Mouse (Mus musculus): ENCODE measurements around the gene Eme2.
"Not testable (repeated sequence)": the region's sequence is repeated elsewhere in the genome, so short reads cannot be mapped to it uniquely, and the experiment has no call there.

Gene Eme2

DNA sequence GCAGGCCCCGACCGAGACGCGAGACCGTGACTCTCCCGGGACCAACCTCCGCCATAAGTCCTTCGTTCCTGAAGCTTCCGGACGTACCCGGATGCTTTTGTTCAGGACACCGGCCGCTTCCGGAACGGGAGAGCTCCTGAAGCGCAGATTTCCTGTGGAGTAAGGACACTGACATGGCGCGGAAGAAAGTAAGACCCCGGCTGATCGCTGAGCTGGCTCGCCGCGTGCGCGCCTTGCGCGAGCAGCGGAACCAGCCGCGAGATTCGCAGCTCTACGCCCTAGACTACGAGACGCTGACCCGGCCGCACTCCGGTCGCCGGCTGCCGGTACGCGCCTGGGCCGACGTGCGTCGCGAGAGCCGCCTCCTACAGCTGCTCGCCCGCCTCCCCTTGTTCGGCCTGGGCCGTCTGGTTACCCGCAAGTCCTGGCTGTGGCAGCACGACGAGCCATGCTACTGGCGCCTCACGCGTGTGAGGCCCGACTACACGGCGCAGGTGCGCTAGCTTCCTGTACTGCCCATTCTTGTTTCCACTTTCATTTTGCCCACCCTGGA is at the start of gene Eme2, which contains the start of gene Mrps34:
TSS of gene Eme2 (minus strand) at position 93 of the 553 bp plus-strand sequence.
TSS of gene Mrps34 (plus strand) at position 122 of the 553 bp plus-strand sequence.
- peak; percentile 79 to 84 for DNase-seq (ENCODE audit: low spot score in 2 of 2)

- not testable (repeated sequence) for DNase-seq (ENCODE audit: low spot score in 2 of 2)
Observed at GRCm38 (mm10) chr17:24943589-24943988, 48.7 kb upstream of the Eme2 start.

GRCm38 (mm10) chr17:24943036-24943435 is 48.1 kb upstream of the Eme2 start:
- no peak for DNase-seq (ENCODE audit: low spot score in 2 of 2)

GRCm38 (mm10) chr17:24942453-24942852 is 47.6 kb upstream of the Eme2 start:
- peak; percentile 22 to 35 for DNase-seq (ENCODE audit: low spot score in 2 of 2)

DNA sequence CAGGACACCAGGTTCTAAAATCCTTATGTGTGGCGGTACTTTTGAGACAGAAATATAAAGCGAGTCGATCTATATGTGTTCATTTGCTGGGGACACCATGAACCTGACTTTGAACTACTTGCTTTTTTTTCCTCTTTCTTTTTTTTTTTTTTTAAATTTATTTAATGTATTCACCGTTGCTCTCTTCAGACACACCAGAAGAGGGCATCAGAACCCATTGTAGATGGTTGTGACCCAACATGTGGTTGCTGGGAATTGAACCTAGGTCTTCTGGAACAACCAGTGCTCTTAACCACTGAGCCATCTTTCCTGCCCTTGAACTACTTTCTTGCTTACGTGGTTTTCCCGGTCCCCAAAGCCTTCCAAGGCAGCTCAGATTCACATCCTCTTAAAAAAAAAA is 42.4 kb upstream of the Eme2 start:
- DNase-seq (ENCODE audit: low spot score in 2 of 2): no peak

GRCm38 (mm10) chr17:24936259-24937237 is 41.7 kb upstream of the Eme2 start, which contains the start of gene Mapk8ip3:
Mapk8ip3 (minus strand) TSS chr17:24936977.
- DNase-seq (ENCODE audit: low spot score in 2 of 2): peak; percentile 96

DNA sequence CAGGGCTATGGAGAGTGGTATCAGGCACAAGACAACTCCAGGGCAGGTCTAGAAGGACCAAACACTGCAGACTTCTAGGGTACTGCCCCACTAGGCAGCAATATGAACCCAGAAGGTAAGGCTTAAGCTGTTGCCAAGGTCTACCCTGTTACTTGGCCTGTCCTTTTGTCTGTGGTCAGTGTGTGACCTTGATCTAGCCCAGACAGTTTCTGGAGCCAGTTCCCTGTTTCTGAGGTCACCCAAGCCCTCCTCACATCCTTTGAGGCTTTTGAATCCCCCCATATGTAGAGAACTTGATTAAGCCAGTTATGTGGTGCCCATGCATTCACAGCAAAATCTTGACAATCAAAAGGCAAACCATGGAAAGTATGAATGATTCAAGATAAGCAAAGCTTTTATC is 40.8 kb upstream of the Eme2 start:
- DNase-seq (ENCODE audit: low spot score in 2 of 2): no peak

- no peak for DNase-seq (ENCODE audit: low spot score in 2 of 2)
Observed at GRCm38 (mm10) chr17:24934926-24935325, 40.0 kb upstream of the Eme2 start.

DNA sequence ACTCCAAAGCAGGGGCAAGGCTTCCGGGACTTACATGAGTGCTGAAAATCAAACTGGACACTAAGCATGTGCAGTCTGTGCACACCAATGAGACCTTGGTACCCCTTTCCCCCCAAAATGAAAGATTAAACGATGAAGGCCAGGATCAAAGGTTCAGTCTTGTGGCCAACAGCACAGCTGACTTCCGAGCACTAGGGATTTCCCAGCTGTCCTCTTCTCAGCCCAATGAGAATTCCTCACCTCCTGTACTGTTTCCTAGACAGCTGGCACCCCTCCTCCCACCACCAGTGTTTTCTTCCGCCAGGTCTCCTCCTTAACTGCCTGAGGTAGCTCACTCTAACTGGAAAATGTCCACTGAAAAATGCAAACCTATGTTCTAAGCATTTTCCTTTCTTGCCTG is 38.3 kb upstream of the Eme2 start:
- DNase-seq (ENCODE audit: low spot score in 2 of 2): no peak

DNA sequence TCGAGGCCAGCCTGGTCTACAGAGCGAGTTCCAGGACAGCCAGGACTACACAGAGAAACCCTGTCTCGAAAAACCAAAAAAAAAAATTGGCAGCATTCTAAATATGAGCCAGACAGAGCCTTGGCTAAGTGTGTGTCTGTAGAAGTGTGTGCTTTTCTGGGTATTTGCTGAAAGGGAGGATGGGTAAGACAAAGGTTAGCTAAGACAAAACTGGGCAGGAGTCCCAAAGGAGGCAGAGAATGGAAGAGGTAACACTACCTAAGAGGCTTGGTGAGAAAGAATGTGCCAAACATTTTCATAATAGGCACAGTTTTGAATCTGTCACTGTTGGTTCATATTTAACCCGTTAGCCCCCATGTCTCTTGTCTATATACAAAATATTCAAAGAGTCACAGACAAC is 37.5 kb upstream of the Eme2 start:
- DNase-seq (ENCODE audit: low spot score in 2 of 2): no peak

DNA sequence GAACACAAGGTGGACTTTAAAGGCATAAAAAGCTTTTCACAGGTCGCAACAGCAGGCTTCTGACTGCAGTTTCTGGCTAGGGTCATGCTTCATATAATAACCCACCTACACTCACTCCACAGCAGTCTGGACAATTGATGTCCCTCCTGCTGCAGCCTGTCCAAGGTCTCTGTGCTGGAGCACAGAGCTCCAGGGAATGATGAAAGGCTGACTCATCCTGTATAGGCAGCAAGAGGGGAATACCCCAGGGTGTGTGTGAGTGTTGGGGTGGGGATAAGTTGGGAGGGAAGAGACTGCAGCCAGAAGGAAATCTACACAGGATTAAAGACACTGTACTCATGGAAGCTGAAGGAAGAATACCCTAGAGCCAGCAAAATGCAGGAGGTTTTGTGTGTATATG is 34.6 kb upstream of the Eme2 start:
- no peak for DNase-seq (ENCODE audit: low spot score in 2 of 2)

DNA sequence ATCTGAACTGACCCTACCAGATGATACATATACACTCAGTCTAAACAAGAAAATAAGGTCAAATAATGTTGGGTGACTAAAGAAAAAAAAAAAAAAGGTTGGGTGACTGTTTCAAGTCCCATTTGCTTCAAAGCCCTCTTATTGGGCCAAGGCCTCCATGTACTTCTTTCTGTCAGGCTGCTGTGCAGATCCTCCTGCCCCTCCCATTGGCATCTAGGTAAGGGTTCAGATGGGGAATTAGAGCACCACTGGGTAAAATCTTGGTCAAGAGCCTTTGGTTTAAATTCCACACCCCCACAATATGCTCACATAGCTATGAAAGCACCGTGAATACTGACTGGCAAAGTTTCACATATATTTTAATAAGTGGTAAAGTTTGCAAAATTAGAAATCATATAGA is 28.4 kb upstream of the Eme2 start:
- DNase-seq (ENCODE audit: low spot score in 2 of 2): no peak

- no peak for DNase-seq (ENCODE audit: low spot score in 2 of 2)
Observed at GRCm38 (mm10) chr17:24913984-24914383, 19.1 kb upstream of the Eme2 start.

- DNase-seq (ENCODE audit: low spot score in 2 of 2): no peak
Observed at GRCm38 (mm10) chr17:24907591-24907990, 12.7 kb upstream of the Eme2 start.

- DNase-seq (ENCODE audit: low spot score in 2 of 2): no peak
Observed at GRCm38 (mm10) chr17:24903767-24904166, 8.9 kb upstream of the Eme2 start.

DNA sequence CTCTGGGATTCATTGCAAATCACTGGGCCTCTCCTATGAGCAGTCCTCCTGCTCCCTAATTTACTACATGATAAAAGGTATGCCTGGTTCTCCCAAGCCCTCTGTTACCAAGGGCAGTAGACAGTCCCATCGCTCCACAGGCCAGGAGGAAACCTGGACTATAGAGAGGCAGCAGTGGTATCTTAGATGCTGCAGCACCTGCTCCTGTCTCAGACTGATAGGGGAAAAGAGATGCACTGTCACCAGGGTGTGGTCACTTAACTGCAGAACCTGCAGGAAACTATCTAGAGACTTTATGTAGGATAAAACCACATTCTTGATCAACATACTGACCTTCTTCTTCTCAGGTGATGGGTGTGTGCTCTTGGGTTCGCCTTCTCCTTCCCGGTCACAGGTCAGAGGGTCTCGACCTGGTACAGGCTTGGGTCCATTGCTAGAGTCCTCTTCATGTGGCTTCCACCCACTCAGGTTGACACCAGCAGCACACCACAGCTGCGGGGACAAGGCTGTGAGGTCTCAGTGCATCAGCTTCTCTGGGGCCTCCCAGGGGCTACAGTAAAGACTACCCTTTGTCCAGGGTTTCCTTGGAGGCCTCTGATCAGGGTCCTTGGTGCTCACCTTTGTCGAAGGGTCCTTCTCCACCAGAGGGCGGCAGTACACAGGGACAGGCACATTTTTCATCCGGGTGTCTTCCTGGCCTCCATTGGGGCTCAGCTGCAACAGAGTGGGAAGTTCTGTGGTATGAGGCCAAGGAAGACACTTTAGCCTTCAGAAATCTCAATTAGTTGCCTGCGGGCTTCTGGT is 8.0 kb upstream of the Eme2 start:
- DNase-seq (ENCODE audit: low spot score in 2 of 2): no peak

DNA sequence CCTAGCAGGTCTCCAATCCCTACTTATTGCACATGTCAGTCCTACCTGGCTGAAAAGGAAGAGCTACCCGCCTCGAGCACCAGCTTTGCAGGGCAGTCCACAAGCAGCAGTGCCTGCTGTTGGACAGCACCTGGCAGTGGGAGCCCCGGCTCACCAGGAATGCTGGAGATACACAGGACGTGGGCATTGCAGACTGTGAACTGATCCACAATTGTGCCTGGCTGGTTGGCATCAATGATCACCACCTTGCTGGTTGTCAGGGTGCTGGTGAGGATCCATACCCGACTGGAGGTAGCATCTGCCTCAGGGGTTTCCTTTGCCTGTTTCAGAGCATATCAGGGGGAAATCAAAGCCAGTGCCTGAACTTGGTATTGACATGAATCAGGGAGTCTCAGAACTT is 7.2 kb upstream of the Eme2 start:
- no peak for DNase-seq (ENCODE audit: low spot score in 2 of 2)

DNA sequence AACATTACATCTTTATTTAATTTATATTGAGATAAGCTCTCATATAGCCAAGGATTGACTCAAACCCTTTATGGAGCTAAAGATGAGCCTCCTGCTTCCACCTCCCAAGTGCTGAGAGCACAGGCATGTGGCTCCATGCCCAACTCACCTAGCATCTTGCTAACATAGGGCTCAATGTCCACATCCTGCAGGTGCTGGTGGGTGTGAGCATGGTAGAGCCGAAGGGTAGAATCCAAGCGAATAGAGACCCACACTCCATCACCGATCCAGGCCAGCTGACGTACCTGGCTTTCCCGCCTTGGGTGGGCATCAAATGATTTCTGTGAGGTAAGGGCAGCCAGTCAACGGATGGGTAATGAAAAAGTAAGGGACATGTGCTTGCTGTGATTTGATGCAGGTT is 5.1 kb upstream of the Eme2 start:
- DNase-seq (ENCODE audit: low spot score in 2 of 2): no peak

GRCm38 (mm10) chr17:24899153-24899552 is 4.3 kb upstream of the Eme2 start:
- DNase-seq (ENCODE audit: low spot score in 2 of 2): no peak

GRCm38 (mm10) chr17:24898041-24898854 is 3.4 kb upstream of the Eme2 start:
- no peak for DNase-seq (ENCODE audit: low spot score in 2 of 2)

- no peak for DNase-seq (ENCODE audit: low spot score in 2 of 2)
Observed at GRCm38 (mm10) chr17:24897600-24897999, 2.7 kb upstream of the Eme2 start.

- no peak for DNase-seq (ENCODE audit: low spot score in 2 of 2)
Observed at GRCm38 (mm10) chr17:24896993-24897269, 2.0 kb upstream of the Eme2 start.
